13 mouse cellular contexts compared by ENCODE assay signal in genomic region chr8:91592436-91593105, GRCm38 (mm10).
DNase-seq lines count a peak whose midpoint lies in the region; ATAC-seq lines count a peak whose summit lies in the region.
"Had no signal": no experiment of that assay in that cellular context is flagged by ENCODE, and none has a peak within 500 bp of the region (broad histone marks: within the 10 kb centered on the region; RNA-seq: fewer than 3 reads in every experiment).

No protein-coding gene starts in this region.

- no peak overlapping the region for H3K4me3 ChIP-seq in kidney, embryonic 14.5 days (ENCODE audit: low read length)
- no peak overlapping the region for H3K4me3 ChIP-seq in limb, embryonic 15.5 days
- H3K4me3 ChIP-seq: heart, embryonic 13.5 days; hindbrain, embryonic 13.5 days had no signal

- H3K4me2 ChIP-seq in kidney, embryonic 14.5 days (replicated peaks; ENCODE audit: low read depth, low read length), result peak overlapping the region; percentile 17; the same call in 1 of the 2 replicates
- peak overlapping the region; percentile 33 for H3K4me2 ChIP-seq in limb, embryonic 15.5 days

- ATAC-seq in kidney, embryonic 14.5 days (ENCODE audit: low FRiP score, low TSS enrichment), result no peak
- no peak for ATAC-seq in limb, embryonic 15.5 days (ENCODE audit: insufficient number of reproducible peaks, low FRiP score, low TSS enrichment, low read depth)

- no peaks in the 10 kb centered on the region for H3K27me3 ChIP-seq in kidney, embryonic 14.5 days (ENCODE audit: control insufficient read depth, insufficient read depth, low read length)
- H3K27me3 ChIP-seq in limb, embryonic 15.5 days, result peaks cover 4% of the 10 kb centered on the region; the same call in 1 of the 2 replicates
- H3K27me3 ChIP-seq: heart, embryonic 13.5 days had no signal

- no peak overlapping the region for H3K27ac ChIP-seq in kidney, embryonic 14.5 days (ENCODE audit: low read depth, low read length)
- H3K27ac ChIP-seq in limb, embryonic 15.5 days, result no peak overlapping the region
- H3K27ac ChIP-seq: heart, embryonic 13.5 days; hindbrain, embryonic 13.5 days had no signal

- 25% methylated on average over 10 of the region's 10 CpGs for WGBS in kidney, embryonic 14.5 days
- 13% methylated on average over 10 of the region's 10 CpGs for WGBS in limb, embryonic 15.5 days

- H3K9ac ChIP-seq in kidney, embryonic 14.5 days (ENCODE audit: low read depth, low read length), result no peak overlapping the region
- no peak overlapping the region for H3K9ac ChIP-seq in limb, embryonic 15.5 days
- H3K9ac ChIP-seq: heart, embryonic 13.5 days; hindbrain, embryonic 13.5 days had no signal

- no peaks in the 10 kb centered on the region for H3K36me3 ChIP-seq in kidney, embryonic 14.5 days (ENCODE audit: control insufficient read depth, insufficient read depth, low read length)
- H3K36me3 ChIP-seq in limb, embryonic 15.5 days, result 0 out of 2 replicates have a peak, but pooled peaks cover 3% of the 10 kb centered on the region
- H3K36me3 ChIP-seq: heart, embryonic 13.5 days; hindbrain, embryonic 13.5 days had no signal

- H3K9me3 ChIP-seq in kidney, embryonic 14.5 days (ENCODE audit: control insufficient read depth, low read length), result no peaks in the 10 kb centered on the region
- no peaks in the 10 kb centered on the region for H3K9me3 ChIP-seq in limb, embryonic 15.5 days
- H3K9me3 ChIP-seq: heart, embryonic 13.5 days; hindbrain, embryonic 13.5 days had no signal

- DNase-seq in kidney, adult 18-20 months, result no peak
- DNase-seq in testis, postnatal 10 days (ENCODE audit: low spot score), result peak; percentile 24
- DNase-seq in testis, postnatal 14 days (ENCODE audit: low spot score), result no peak
- DNase-seq in cerebellum, postnatal 25 days, result no peak
- DNase-seq in left cerebral cortex, adult 8-10 months (ENCODE audit: low spot score in 2 of 2), result no peak
- DNase-seq: cerebellum, adult 9-11 months; gastrocnemius, postnatal 25 days; kidney, postnatal 14 days; spleen, adult 18-20 months had no signal

- peaks cover 11% of the 10 kb centered on the region; the same call in 1 of the 2 replicates for H3K4me1 ChIP-seq in kidney, embryonic 14.5 days (ENCODE audit: control insufficient read depth, insufficient read depth, low read length)
- peaks cover 12% of the 10 kb centered on the region; the same call in 1 of the 2 replicates for H3K4me1 ChIP-seq in limb, embryonic 15.5 days
